Mouse (Mus musculus) hindbrain, postnatal 0 days (tissue): Measurements from ENCODE around the gene Rarg. TPM values are rescaled to one million over a fixed set of nuclear protein-coding genes. Genes with fewer than 3 reads are reported as not detected.

Experiments used
- ATAC-seq: fragments of 200-750 bp; cut with Nextera tagmentation; 2 replicates; pipeline ENCODE4 v1.8.0; 2017; ENCODE audit warnings: mild to moderate bottlenecking, moderate TSS enrichment, moderate library complexity
- DNase-seq: peaks from one replicate; pipeline ENCODE4 v3.0.0-alpha.2; 2015; ENCODE audit warnings: low spot score
- H3K27ac ChIP-seq: fragments of 300-500 bp; sonication (generic); 2 replicates; pipeline ENCODE4 v1.5.1; 2014; ENCODE audit warnings: mild to moderate bottlenecking
- H3K27me3 ChIP-seq: fragments of 300-500 bp; sonication (generic); 2 replicates; pipeline ENCODE4 v1.6.1; 2014; ENCODE audit warnings: low read length, mixed read lengths; ENCODE audit not compliant: insufficient read depth
- H3K36me3 ChIP-seq: fragments of 300-500 bp; sonication (generic); 2 replicates; pipeline ENCODE4 v1.6.1; 2014; ENCODE audit warnings: low read length, mixed read lengths; ENCODE audit not compliant: insufficient read depth
- H3K4me1 ChIP-seq: fragments of 300-500 bp; sonication (generic); 2 replicates; pipeline ENCODE4 v1.6.1; 2014; ENCODE audit warnings: antibody characterized with exemption, low read length, mixed read lengths; ENCODE audit not compliant: insufficient read depth
- H3K4me2 ChIP-seq: fragments of 300-500 bp; sonication (generic); 2 replicates; pipeline ENCODE4 v1.6.1; 2014; ENCODE audit warnings: low read depth, mild to moderate bottlenecking, low read length, moderate library complexity, mixed read lengths
- H3K4me3 ChIP-seq: fragments of 300-500 bp; sonication (generic); 2 replicates; pipeline ENCODE4 v1.5.1; 2014; ENCODE audit warnings: low read length
- H3K9ac ChIP-seq: fragments of 300-500 bp; sonication (generic); replicated peaks from 2 replicates; pipeline ENCODE4 v1.6.1; 2014; ENCODE audit warnings: mild to moderate bottlenecking, low read length, moderate library complexity, mixed read lengths
- H3K9me3 ChIP-seq: fragments of 300-500 bp; sonication (generic); 2 replicates; pipeline ENCODE4 v1.6.1; 2016; ENCODE audit warnings: low read length, mixed read lengths
- CTCF ChIP-seq: IDR thresholded peaks from 2 replicates; pipeline ENCODE4 v1.5.1; 2016; ENCODE audit warnings: antibody characterized with exemption, control low read depth, low read depth
- WGBS: fragments of 180-500 bp; shearing (Covaris S2); extraction: QIAGEN DNeasy Blood & Tissue Kit; methylation state at CpG from one replicate; pipeline ENCODE4 v1.1.7; 2014; 5-methylcytosine and 5-hydroxymethylcytosine counted together
- polyA plus RNA-seq: library from polyadenylated mRNA; unstranded; fragments of >200 nt; fragmentation: Nextera tagmentation; extraction: Ambion mirVana; gene quantifications from 2 replicates; pipeline ENCODE4 v1.2.1, GENCODE M21; 2015
- total RNA-seq: library from RNA; depleted of rRNA; stranded (reverse); fragments of >200 nt; gene quantifications from 2 replicates; pipeline ENCODE4 v1.2.3, GENCODE M21; 2014

Gene Rarg
- total and polyA plus RNA-seq, 2 experiments from 2014 or later, result 4.4 to 8.8 TPM

GRCm38 (mm10) chr15:102244306-102245191 is 12.8 kb downstream of the Rarg start:
- H3K27ac ChIP-seq, result no peak overlapping the region
- no peak for TF ChIP-seq CTCF
- DNase-seq, result no peak

GRCm38 (mm10) chr15:102243229-102244190 is 13.8 kb downstream of the Rarg start:
- Histone ChIP-seq H3K36me3 (peaks cover 2% of the 10 kb centered on the region; the same call in 1 of the 2 replicates), H3K4me3 (no peak overlapping the region), H3K9me3 (no peaks in the 10 kb centered on the region), H3K27me3 (peaks cover 4% of the 10 kb centered on the region; the same call in 1 of the 2 replicates), H3K9ac (no peak overlapping the region), H3K4me1 (peaks cover 9% of the 10 kb centered on the region; the same call in 1 of the 2 replicates), H3K4me2 (peak overlapping the region; percentile 36), H3K27ac (no peak overlapping the region; the same call in 1 of the 2 replicates)
- no peak for TF ChIP-seq CTCF
- WGBS, result 29% methylated on average over 22 of the region's 22 CpGs
- ATAC-seq (no peak), DNase-seq (no peak)

More at GRCm38 (mm10) chr15:102244306-102245191, 12.8 kb downstream of the Rarg start:
- no peaks in the 10 kb centered on the region for H3K36me3 ChIP-seq
- H3K9me3 ChIP-seq, result no peaks in the 10 kb centered on the region
- peaks cover 9% of the 10 kb centered on the region; the same call in 1 of the 2 replicates for H3K4me1 ChIP-seq
- peaks cover 4% of the 10 kb centered on the region; the same call in 1 of the 2 replicates for H3K27me3 ChIP-seq
- no peak overlapping the region; the same call in 1 of the 2 replicates for H3K9ac ChIP-seq
- H3K4me2 ChIP-seq, result peak overlapping the region; percentile 86
- ATAC-seq, result no peak
- WGBS, result 7% methylated on average over 19 of the region's 19 CpGs
- H3K4me3 ChIP-seq, result peak overlapping the region; percentile 57

GRCm38 (mm10) chr15:102242404-102243228 is 14.7 kb downstream of the Rarg start:
- H3K9ac ChIP-seq, result no peak overlapping the region
- peaks cover 4% of the 10 kb centered on the region; the same call in 1 of the 2 replicates for H3K27me3 ChIP-seq
- H3K27ac ChIP-seq, result no peak overlapping the region
- DNase-seq (no peak), ATAC-seq (no peak)
- H3K9me3 ChIP-seq, result no peaks in the 10 kb centered on the region
- WGBS, result 36% methylated on average over 12 of the region's 12 CpGs
- peaks cover 9% of the 10 kb centered on the region; the same call in 1 of the 2 replicates for H3K4me1 ChIP-seq
- H3K36me3 ChIP-seq, result peaks cover 2% of the 10 kb centered on the region; the same call in 1 of the 2 replicates
- H3K4me3 ChIP-seq, result no peak overlapping the region
- no peak for TF ChIP-seq CTCF
- H3K4me2 ChIP-seq, result no peak overlapping the region

GRCm38 (mm10) chr15:102240607-102241006 is 16.7 kb downstream of the Rarg start:
- ATAC-seq, result no peak
- no peak for TF ChIP-seq CTCF
- DNase-seq, result no peak
- no peaks in the 10 kb centered on the region for H3K9me3 ChIP-seq
- H3K4me2 ChIP-seq, result no peak overlapping the region
- H3K4me3 ChIP-seq, result no peak overlapping the region
- no peak overlapping the region for H3K27ac ChIP-seq
- H3K36me3 ChIP-seq, result peaks cover 2% of the 10 kb centered on the region; the same call in 1 of the 2 replicates
- H3K9ac ChIP-seq, result no peak overlapping the region
- peaks cover 9% of the 10 kb centered on the region; the same call in 1 of the 2 replicates for H3K4me1 ChIP-seq
- peaks cover 4% of the 10 kb centered on the region; the same call in 1 of the 2 replicates for H3K27me3 ChIP-seq
- 73% methylated on average over 4 of the region's 4 CpGs for WGBS

GRCm38 (mm10) chr15:102239851-102240250 is 17.5 kb downstream of the Rarg start:
- Histone ChIP-seq H3K4me2 (no peak overlapping the region), H3K27me3 (peaks cover 4% of the 10 kb centered on the region; the same call in 1 of the 2 replicates), H3K9ac (no peak overlapping the region), H3K36me3 (peaks cover 2% of the 10 kb centered on the region; the same call in 1 of the 2 replicates), H3K4me1 (peaks cover 5% of the 10 kb centered on the region; the same call in 1 of the 2 replicates), H3K9me3 (no peaks in the 10 kb centered on the region), H3K4me3 (no peak overlapping the region), H3K27ac (no peak overlapping the region)
- no peak for DNase-seq
- ATAC-seq, result no peak
- no peak for TF ChIP-seq CTCF
- WGBS, result 81% methylated on average over 11 of the region's 11 CpGs
